Mouse (Mus musculus) forebrain, embryonic 11.5 days (tissue): Measurements from ENCODE around the gene B9d2. TPM values are rescaled to one million over a fixed set of nuclear protein-coding genes. Genes with fewer than 3 reads are reported as not detected.
A peak's percentile ranks its signal among the peaks of the same experiment; 100 is the strongest.

ENCODE experiments used
- ATAC-seq: fragments of 200-750 bp; cut with Nextera tagmentation; replicated peaks from 2 replicates; pipeline ENCODE4 v1.8.0; 2017; ENCODE audit warnings: moderate TSS enrichment; ENCODE audit not compliant: low FRiP score
- DNase-seq: peaks from one replicate; pipeline ENCODE4 v3.0.0-alpha.2; 2017; ENCODE audit warnings: low spot score
- H3K27ac ChIP-seq: fragments of 300-500 bp; sonication (generic); 2 replicates; pipeline ENCODE4 v1.5.1; 2014; ENCODE audit warnings: low read depth, low read length
- H3K27me3 ChIP-seq: fragments of 300-500 bp; sonication (generic); 2 replicates; pipeline ENCODE4 v1.6.1; 2014; ENCODE audit warnings: mild to moderate bottlenecking, low read length, mixed read lengths; ENCODE audit not compliant: control insufficient read depth, insufficient read depth
- H3K36me3 ChIP-seq: fragments of 300-500 bp; sonication (generic); 2 replicates; pipeline ENCODE4 v1.6.1; 2014; ENCODE audit warnings: mild to moderate bottlenecking, low read length, moderate library complexity, mixed read lengths; ENCODE audit not compliant: control insufficient read depth, insufficient read depth
- H3K4me1 ChIP-seq: fragments of 300-500 bp; sonication (generic); replicated peaks from 2 replicates; pipeline ENCODE4 v1.6.1; 2014; ENCODE audit warnings: low read length, mixed read lengths; ENCODE audit not compliant: control insufficient read depth, insufficient read depth
- H3K4me2 ChIP-seq: fragments of 300-500 bp; sonication (generic); 2 replicates; pipeline ENCODE4 v1.6.1; 2014; ENCODE audit warnings: low read depth, mild to moderate bottlenecking, low read length, moderate library complexity, mixed read lengths; ENCODE audit not compliant: severe bottlenecking
- H3K4me3 ChIP-seq: fragments of 300-500 bp; sonication (generic); 2 replicates; pipeline ENCODE4 v1.5.1; 2014; ENCODE audit warnings: low read depth, low read length
- H3K9ac ChIP-seq: fragments of 300-500 bp; sonication (generic); 2 replicates; pipeline ENCODE4 v1.6.1; 2014; ENCODE audit warnings: low read length
- H3K9me3 ChIP-seq: fragments of 300-500 bp; sonication (generic); 2 replicates; pipeline ENCODE4 v1.6.1; 2016; ENCODE audit warnings: low read length, mixed read lengths; ENCODE audit not compliant: control insufficient read depth
- whole genome bisulfite sequencing: fragments of 180-500 bp; shearing (Covaris S2); extraction: QIAGEN DNeasy Blood & Tissue Kit; methylation state at CpG from one replicate; pipeline ENCODE4 v1.1.7; 2014; 5-methylcytosine and 5-hydroxymethylcytosine counted together
- polyA plus RNA-seq: library from polyadenylated mRNA; unstranded; fragments of >200 nt; fragmentation: Nextera tagmentation; extraction: Ambion mirVana; gene quantifications from 2 replicates; pipeline ENCODE4 v1.2.1, GENCODE M21; 2014

B9d2 gene
- polyA plus RNA-seq, 1 experiment from 2014 or later = 30.4 TPM

GRCm38 (mm10) chr7:25687811-25688401 is 7.3 kb downstream of the B9d2 start:
- Histone ChIP-seq H3K9me3 (no peaks in the 10 kb centered on the region), H3K9ac (peak overlapping the region; percentile 45), H3K36me3 (no peaks in the 10 kb centered on the region), H3K4me2 (peak overlapping the region; percentile 78), H3K27me3 (peaks cover 50% of the 10 kb centered on the region), H3K27ac (no peak overlapping the region), H3K4me1 (peaks cover 20% of the 10 kb centered on the region), H3K4me3 (peak overlapping the region; percentile 45)
- ATAC-seq = 0 out of 2 replicates have a peak, but pooled peaks have one; percentile 18
- DNase-seq = peak; percentile 72
- under 1% methylated on average over 47 of the region's 47 CpGs for WGBS

DNA sequence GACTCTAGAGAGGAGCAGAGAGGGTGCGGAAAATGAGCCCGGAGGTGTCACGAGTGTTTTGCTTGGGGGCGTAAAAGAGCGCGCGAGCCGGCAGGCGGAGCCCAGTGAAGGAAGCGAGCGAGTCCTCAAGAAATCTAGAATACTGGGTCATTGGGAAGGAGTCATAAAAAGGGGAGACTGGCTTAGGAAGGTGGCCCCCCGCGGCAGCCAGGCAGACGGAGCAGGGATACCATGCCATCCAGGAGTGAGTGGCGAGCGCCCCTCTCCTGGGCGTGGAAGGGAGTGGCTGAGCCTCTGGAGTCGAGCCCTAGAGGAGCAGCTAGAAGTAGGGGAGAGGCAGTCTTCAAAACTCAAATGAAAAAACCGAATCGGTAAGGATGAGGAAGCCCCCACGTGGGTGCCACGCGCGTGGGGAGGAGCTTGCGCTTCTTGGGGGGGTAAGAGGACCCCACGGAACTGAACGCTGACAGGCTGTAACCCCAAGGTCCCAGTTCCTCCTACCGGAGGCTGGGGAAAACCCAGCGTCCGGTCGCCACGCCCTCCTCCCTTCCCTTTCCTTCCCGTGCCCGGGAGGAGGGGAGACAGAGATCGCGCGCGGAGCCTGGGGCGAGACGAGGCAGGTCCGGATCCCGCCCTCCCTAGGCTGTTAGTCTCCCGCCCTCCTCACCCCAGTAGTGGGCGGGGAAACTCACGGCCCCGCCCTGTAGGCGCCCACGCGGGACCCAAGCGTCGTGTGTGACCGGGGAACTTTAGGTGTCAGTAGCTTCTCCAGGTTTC is 8.4 kb downstream of the B9d2 start:
- no peak overlapping the region for H3K27ac ChIP-seq
- peak overlapping the region; percentile 29 for H3K9ac ChIP-seq
- no peaks in the 10 kb centered on the region for H3K36me3 ChIP-seq
- peak; percentile 71 for DNase-seq
- peaks cover 20% of the 10 kb centered on the region for H3K4me1 ChIP-seq
- H3K4me3 ChIP-seq = peak overlapping the region; percentile 45
- H3K9me3 ChIP-seq = no peaks in the 10 kb centered on the region
- WGBS = 2% methylated on average over 49 of the region's 52 CpGs
- peaks cover 50% of the 10 kb centered on the region for H3K27me3 ChIP-seq
- ATAC-seq = peak; percentile 35; the same call in 1 of the 2 replicates
- peak overlapping the region; percentile 78 for H3K4me2 ChIP-seq

DNA sequence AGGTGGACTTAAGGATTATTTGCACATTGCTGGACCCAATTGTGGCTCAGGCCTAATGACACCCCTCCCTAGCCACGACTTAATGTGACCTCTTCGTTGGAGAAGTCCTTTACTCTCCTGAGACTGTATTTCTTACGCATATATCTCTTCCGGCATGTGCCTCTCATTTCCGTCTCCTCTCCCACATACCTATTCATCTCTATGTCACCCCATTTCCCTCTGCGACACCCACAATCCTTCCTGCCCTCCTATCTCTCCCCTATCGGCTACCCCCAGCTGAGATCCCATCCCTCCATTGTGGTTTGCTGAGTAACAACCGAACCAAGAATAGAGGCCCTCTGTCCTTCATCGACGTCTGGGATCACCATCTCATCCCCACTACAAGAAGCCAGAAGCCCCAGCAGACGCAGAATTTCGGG is 9.0 kb downstream of the B9d2 start:
- WGBS = 15% methylated on average over 12 of the region's 12 CpGs
- Histone ChIP-seq H3K36me3 (no peaks in the 10 kb centered on the region), H3K4me1 (peaks cover 20% of the 10 kb centered on the region), H3K4me3 (peak overlapping the region; percentile 45), H3K9me3 (no peaks in the 10 kb centered on the region), H3K27me3 (peaks cover 50% of the 10 kb centered on the region), H3K27ac (no peak overlapping the region), H3K4me2 (peak overlapping the region; percentile 78), H3K9ac (no peak overlapping the region)
- ATAC-seq (no peak), DNase-seq (no peak)

- Histone ChIP-seq H3K9ac (no peak overlapping the region), H3K4me1 (peaks cover 20% of the 10 kb centered on the region), H3K4me2 (no peak overlapping the region), H3K36me3 (no peaks in the 10 kb centered on the region), H3K4me3 (no peak overlapping the region), H3K27me3 (peaks cover 50% of the 10 kb centered on the region), H3K27ac (no peak overlapping the region), H3K9me3 (no peaks in the 10 kb centered on the region)
- DNase-seq = no peak
- ATAC-seq = no peak
- 29% methylated on average over 5 of the region's 5 CpGs for WGBS
These were observed 9.5 kb downstream of the B9d2 start for GRCm38 (mm10) chr7:25690051-25690450.

DNA sequence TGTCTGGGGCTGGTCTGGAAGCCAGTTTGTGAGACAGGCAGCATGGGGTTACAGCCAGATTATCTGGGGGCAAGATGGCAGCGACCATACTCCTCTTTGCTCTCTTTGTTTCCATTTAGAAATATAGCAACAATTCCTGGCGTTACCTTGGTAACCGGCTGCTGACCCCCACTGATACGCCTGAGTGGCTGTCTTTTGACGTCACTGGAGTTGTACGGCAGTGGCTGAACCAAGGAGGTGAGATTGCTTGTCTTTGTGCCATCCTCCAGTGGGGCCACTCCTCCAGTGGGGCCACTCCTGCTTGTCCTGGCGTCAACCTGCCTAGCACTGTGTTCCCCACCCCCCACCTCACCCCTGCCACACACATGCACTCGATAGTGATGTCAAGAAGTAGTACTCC is 13.5 kb downstream of the B9d2 start:
- no peak overlapping the region for H3K4me2 ChIP-seq
- H3K9me3 ChIP-seq = no peaks in the 10 kb centered on the region
- H3K27ac ChIP-seq = no peak overlapping the region
- H3K4me1 ChIP-seq = peaks cover 2% of the 10 kb centered on the region; the same call in 1 of the 2 replicates
- no peak overlapping the region for H3K4me3 ChIP-seq
- H3K27me3 ChIP-seq = peaks cover 16% of the 10 kb centered on the region
- no peak for ATAC-seq
- 53% methylated on average over 8 of the region's 8 CpGs for WGBS
- DNase-seq = no peak
- no peaks in the 10 kb centered on the region for H3K36me3 ChIP-seq
- H3K9ac ChIP-seq = no peak overlapping the region

GRCm38 (mm10) chr7:25699851-25700250 is 19.3 kb downstream of the B9d2 start:
- WGBS = 58% methylated on average over 13 of the region's 13 CpGs
- H3K9me3 ChIP-seq = peaks cover 3% of the 10 kb centered on the region; the same call in 1 of the 2 replicates
- H3K4me3 ChIP-seq = no peak overlapping the region

GRCm38 (mm10) chr7:25700732-25701131 is 20.2 kb downstream of the B9d2 start:
- Histone ChIP-seq H3K4me2 (no peak overlapping the region), H3K4me1 (no peaks in the 10 kb centered on the region), H3K9me3 (peaks cover 3% of the 10 kb centered on the region; the same call in 1 of the 2 replicates), H3K27ac (no peak overlapping the region), H3K27me3 (no peaks in the 10 kb centered on the region; the same call in 1 of the 2 replicates), H3K36me3 (no peaks in the 10 kb centered on the region), H3K4me3 (no peak overlapping the region), H3K9ac (no peak overlapping the region)
- 78% methylated on average over 12 of the region's 12 CpGs for WGBS
- DNase-seq = no peak
- no peak for ATAC-seq

More at GRCm38 (mm10) chr7:25699851-25700250, 19.3 kb downstream of the B9d2 start:
- no peaks in the 10 kb centered on the region; the same call in 1 of the 2 replicates for H3K27me3 ChIP-seq
- H3K9ac ChIP-seq = no peak overlapping the region
- no peaks in the 10 kb centered on the region for H3K36me3 ChIP-seq
- no peak overlapping the region for H3K27ac ChIP-seq
- DNase-seq = no peak
- no peaks in the 10 kb centered on the region for H3K4me1 ChIP-seq
- no peak for ATAC-seq
- H3K4me2 ChIP-seq = no peak overlapping the region

DNA sequence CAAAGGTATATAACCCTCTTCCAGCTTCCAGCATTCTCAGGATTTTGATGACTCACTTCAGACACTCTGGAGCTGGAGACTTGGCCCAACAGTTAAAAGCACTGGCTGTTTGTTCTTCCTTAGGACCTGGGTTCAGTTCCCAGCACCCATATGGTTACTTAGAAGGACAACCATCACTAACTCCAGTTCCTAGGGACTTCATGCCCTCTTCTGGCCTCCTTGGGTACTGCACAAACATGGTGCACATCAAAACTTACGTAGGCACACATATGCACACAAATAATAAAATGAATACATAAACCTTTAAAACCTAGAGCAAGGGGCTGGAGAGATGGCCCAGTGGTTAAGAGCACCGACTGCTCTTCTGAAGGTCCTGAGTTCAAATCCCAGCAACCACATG is 21.8 kb downstream of the B9d2 start:
- Histone ChIP-seq H3K4me1 (no peaks in the 10 kb centered on the region), H3K9me3 (peaks cover 3% of the 10 kb centered on the region; the same call in 1 of the 2 replicates), H3K9ac (no peak overlapping the region), H3K27ac (no peak overlapping the region), H3K36me3 (no peaks in the 10 kb centered on the region), H3K27me3 (no peaks in the 10 kb centered on the region; the same call in 1 of the 2 replicates), H3K4me2 (no peak overlapping the region), H3K4me3 (no peak overlapping the region)
- WGBS = 91% methylated on average over 2 of the region's 2 CpGs
- ATAC-seq (no peak), DNase-seq (no peak)
